Mouse (Mus musculus) hindbrain, embryonic 16.5 days (tissue): Measurements from ENCODE around the gene Myt1l. TPM values are rescaled to one million over a fixed set of nuclear protein-coding genes. Genes with fewer than 3 reads are reported as not detected.

ENCODE experiments used
- ATAC-seq: fragments of 200-750 bp; cut with Nextera tagmentation; 2 replicates; pipeline ENCODE4 v1.8.0; 2017; ENCODE audit warnings: moderate TSS enrichment, moderate library complexity
- H3K27ac ChIP-seq: fragments of 300-500 bp; sonication (generic); 2 replicates; pipeline ENCODE4 v1.5.1; 2014; ENCODE audit warnings: low read depth, mild to moderate bottlenecking, control low read depth, low read length, moderate library complexity
- H3K27me3 ChIP-seq: fragments of 300-500 bp; sonication (generic); replicated peaks from 2 replicates; pipeline ENCODE4 v1.6.1; 2014; ENCODE audit warnings: low read length; ENCODE audit not compliant: control insufficient read depth, insufficient read depth
- H3K36me3 ChIP-seq: fragments of 300-500 bp; sonication (generic); 2 replicates; pipeline ENCODE4 v1.6.1; 2014; ENCODE audit warnings: mild to moderate bottlenecking, low read length, moderate library complexity, mixed read lengths; ENCODE audit not compliant: control insufficient read depth, insufficient read depth
- H3K4me1 ChIP-seq: fragments of 300-500 bp; sonication (generic); 2 replicates; pipeline ENCODE4 v1.6.1; 2014; ENCODE audit warnings: low read depth, low read length; ENCODE audit not compliant: control insufficient read depth, insufficient read depth
- H3K4me2 ChIP-seq: fragments of 300-500 bp; sonication (generic); 2 replicates; pipeline ENCODE4 v1.6.1; 2014; ENCODE audit warnings: mild to moderate bottlenecking, low read length, control low read depth, moderate library complexity
- H3K4me3 ChIP-seq: fragments of 300-500 bp; sonication (generic); 2 replicates; pipeline ENCODE4 v1.5.1; 2014; ENCODE audit warnings: mild to moderate bottlenecking, low read length, control low read depth, moderate library complexity
- H3K9ac ChIP-seq: fragments of 300-500 bp; sonication (generic); 2 replicates; pipeline ENCODE4 v1.6.1; 2014; ENCODE audit warnings: low read depth, mild to moderate bottlenecking, control low read depth, low read length, moderate library complexity
- H3K9me3 ChIP-seq: fragments of 300-500 bp; sonication (generic); 2 replicates; pipeline ENCODE4 v1.6.1; 2014; ENCODE audit warnings: mild to moderate bottlenecking, low read length, moderate library complexity; ENCODE audit not compliant: control insufficient read depth
- WGBS: fragments of 180-500 bp; shearing (Covaris S2); extraction: QIAGEN DNeasy Blood & Tissue Kit; methylation state at CpG from one replicate; pipeline ENCODE4 v1.1.7; 2014; 5-methylcytosine and 5-hydroxymethylcytosine counted together
- polyA plus RNA-seq: library from polyadenylated mRNA; unstranded; fragments of >200 nt; fragmentation: Nextera tagmentation; extraction: Ambion mirVana; gene quantifications from 2 replicates; pipeline ENCODE4 v1.2.1, GENCODE M21; 2015

Gene Myt1l
- polyA plus RNA-seq, 1 experiment from 2014 or later = 236 TPM

- H3K4me2 ChIP-seq = no peak overlapping the region
- H3K9me3 ChIP-seq = no peaks in the 10 kb centered on the region
- no peak for ATAC-seq
- no peak overlapping the region for H3K4me3 ChIP-seq
- H3K27me3 ChIP-seq = no peaks in the 10 kb centered on the region
- WGBS = 53% methylated on average over 10 of the region's 10 CpGs
- H3K4me1 ChIP-seq = peaks cover 29% of the 10 kb centered on the region
- H3K36me3 ChIP-seq = peaks cover 3% of the 10 kb centered on the region; the same call in 1 of the 2 replicates
- H3K9ac ChIP-seq = no peak overlapping the region
- H3K27ac ChIP-seq = peak overlapping the region; percentile 44
These were observed 295.7 kb downstream of the Myt1l start for GRCm38 (mm10) chr12:29823766-29824417.

GRCm38 (mm10) chr12:29830571-29830970 is 302.4 kb downstream of the Myt1l start:
- Histone ChIP-seq H3K4me2 (no peak overlapping the region), H3K9me3 (no peaks in the 10 kb centered on the region), H3K9ac (no peak overlapping the region), H3K36me3 (peaks cover 3% of the 10 kb centered on the region; the same call in 1 of the 2 replicates), H3K4me3 (no peak overlapping the region), H3K27ac (no peak overlapping the region), H3K27me3 (no peaks in the 10 kb centered on the region), H3K4me1 (peaks cover 3% of the 10 kb centered on the region; the same call in 1 of the 2 replicates)
- no peak for ATAC-seq

- H3K4me2 ChIP-seq = no peak overlapping the region
- H3K36me3 ChIP-seq = peaks cover 3% of the 10 kb centered on the region; the same call in 1 of the 2 replicates
- no peak overlapping the region for H3K4me3 ChIP-seq
- H3K27ac ChIP-seq = no peak overlapping the region
- H3K9ac ChIP-seq = no peak overlapping the region
- ATAC-seq = no peak
- H3K9me3 ChIP-seq = no peaks in the 10 kb centered on the region
- WGBS = 72% methylated on average over 11 of the region's 11 CpGs
- no peaks in the 10 kb centered on the region for H3K27me3 ChIP-seq
- H3K4me1 ChIP-seq = peaks cover 8% of the 10 kb centered on the region
These were observed 303.2 kb downstream of the Myt1l start for GRCm38 (mm10) chr12:29831356-29831755.

GRCm38 (mm10) chr12:29837301-29837791 is 309.2 kb downstream of the Myt1l start:
- Histone ChIP-seq H3K36me3 (peaks cover 14% of the 10 kb centered on the region), H3K9me3 (no peaks in the 10 kb centered on the region), H3K9ac (0 out of 2 replicates have a peak overlapping the region, but pooled peaks have one; percentile 27), H3K4me2 (no peak overlapping the region), H3K27me3 (no peaks in the 10 kb centered on the region), H3K27ac (peak overlapping the region; percentile 54; the same call in 1 of the 2 replicates), H3K4me1 (peaks cover 13% of the 10 kb centered on the region), H3K4me3 (no peak overlapping the region)
- 54% methylated on average over 5 of the region's 5 CpGs for WGBS
- ATAC-seq = peak; percentile 87

GRCm38 (mm10) chr12:29838421-29838820 is 310.2 kb downstream of the Myt1l start:
- 94% methylated on average over 7 of the region's 7 CpGs for WGBS
- ATAC-seq = no peak
- Histone ChIP-seq H3K27ac (no peak overlapping the region), H3K4me2 (no peak overlapping the region), H3K4me3 (no peak overlapping the region), H3K27me3 (no peaks in the 10 kb centered on the region), H3K9me3 (no peaks in the 10 kb centered on the region), H3K4me1 (peaks cover 13% of the 10 kb centered on the region), H3K36me3 (peaks cover 18% of the 10 kb centered on the region), H3K9ac (no peak overlapping the region)

GRCm38 (mm10) chr12:29849936-29850335 is 321.8 kb downstream of the Myt1l start:
- no peaks in the 10 kb centered on the region for H3K9me3 ChIP-seq
- no peaks in the 10 kb centered on the region for H3K27me3 ChIP-seq
- H3K4me1 ChIP-seq = peaks cover 2% of the 10 kb centered on the region; the same call in 1 of the 2 replicates
- H3K9ac ChIP-seq = no peak overlapping the region
- peaks cover 4% of the 10 kb centered on the region for H3K36me3 ChIP-seq
- no peak for ATAC-seq
- no peak overlapping the region for H3K4me2 ChIP-seq
- no peak overlapping the region for H3K27ac ChIP-seq
- no peak overlapping the region for H3K4me3 ChIP-seq
- WGBS = 80% methylated on average over 3 of the region's 3 CpGs

- Histone ChIP-seq H3K27ac (no peak overlapping the region), H3K4me3 (no peak overlapping the region), H3K4me2 (no peak overlapping the region), H3K9ac (no peak overlapping the region), H3K4me1 (peaks cover 2% of the 10 kb centered on the region; the same call in 1 of the 2 replicates), H3K36me3 (peaks cover 4% of the 10 kb centered on the region), H3K9me3 (no peaks in the 10 kb centered on the region), H3K27me3 (no peaks in the 10 kb centered on the region)
- peak; percentile 42 for ATAC-seq
- WGBS = 70% methylated on average over 9 of the region's 9 CpGs
These were observed 326.0 kb downstream of the Myt1l start for GRCm38 (mm10) chr12:29854151-29854585.

GRCm38 (mm10) chr12:29855007-29855406 is 326.8 kb downstream of the Myt1l start:
- ATAC-seq = peak; percentile 67; the same call in 1 of the 2 replicates
- no peak overlapping the region for H3K4me2 ChIP-seq
- peaks cover 2% of the 10 kb centered on the region; the same call in 1 of the 2 replicates for H3K4me1 ChIP-seq
- H3K9ac ChIP-seq = no peak overlapping the region
- no peaks in the 10 kb centered on the region for H3K27me3 ChIP-seq
- H3K36me3 ChIP-seq = peaks cover 4% of the 10 kb centered on the region
- 21% methylated on average over 5 of the region's 5 CpGs for WGBS
- no peak overlapping the region for H3K27ac ChIP-seq
- no peak overlapping the region for H3K4me3 ChIP-seq
- no peaks in the 10 kb centered on the region for H3K9me3 ChIP-seq

- no peak for ATAC-seq
- 31% methylated on average over 2 of the region's 2 CpGs for WGBS
- Histone ChIP-seq H3K9me3 (no peaks in the 10 kb centered on the region), H3K36me3 (no peaks in the 10 kb centered on the region; the same call in 1 of the 2 replicates), H3K4me1 (no peaks in the 10 kb centered on the region), H3K9ac (no peak overlapping the region), H3K27me3 (no peaks in the 10 kb centered on the region), H3K27ac (no peak overlapping the region), H3K4me3 (no peak overlapping the region), H3K4me2 (no peak overlapping the region)
These were observed 332.8 kb downstream of the Myt1l start for GRCm38 (mm10) chr12:29860986-29861385.
